Mouse (Mus musculus) adrenal gland (tissue): ENCODE measurements around the gene Wdr86.
"Not testable (repeated sequence)": the region's sequence is repeated elsewhere in the genome, so short reads cannot be mapped to it uniquely, and the experiment has no call there.

ENCODE experiments used
- intact Hi-C: fragments of 180-260 bp; cut with DNase I; formaldehyde crosslinking; loops from one replicate; pipeline ENCODE4 v1.15.1; 2025
- long read RNA-seq, 2 experiments: library from polyadenylated mRNA; unstranded; transcript quantifications; one replicate each; pipeline ENCODE4 v2.0.0; 2020; ENCODE audit warnings: borderline replicate concordance in 1 of 2; ENCODE audit not compliant: insufficient replicate concordance in 1 of 2

Gene Wdr86
- long read RNA-seq, experiment 1, result 0 reads
- long read RNA-seq, experiment 2, partial matches to known transcripts, result 0 of 1 reads
- long read RNA-seq, experiment 2, other reads (novel, unspliced or antisense), result 0 of 1 reads

GRCm38 (mm10) chr5:24730488-24730871 is at the start of gene Wdr86:
Gene Wdr86, minus strand, starts transcription at chr5:24730727.
- intact Hi-C loops, result no loop called here

- intact Hi-C loops, result loop anchor here (2.0 kb wide), 1 partner anchor 105 kb away; no protein-coding TSS in a partner anchor
Observed at GRCm38 (mm10) chr5:24779881-24780512, 49.5 kb upstream of the Wdr86 start.

GRCm38 (mm10) chr5:24779321-24779720 is 48.8 kb upstream of the Wdr86 start:
- intact Hi-C loops, result no loop called here

- intact Hi-C loops, result no loop called here
Observed at GRCm38 (mm10) chr5:24778843-24779140, 48.3 kb upstream of the Wdr86 start.

- intact Hi-C loops, result no loop called here
Observed at GRCm38 (mm10) chr5:24778082-24778842, 47.7 kb upstream of the Wdr86 start.

- intact Hi-C loops, result no loop called here
Observed at GRCm38 (mm10) chr5:24776681-24777080, 46.2 kb upstream of the Wdr86 start.

- intact Hi-C loops, result not testable (repeated sequence)
Observed at GRCm38 (mm10) chr5:24774549-24774948, 44.0 kb upstream of the Wdr86 start.

GRCm38 (mm10) chr5:24757816-24758215 is 27.3 kb upstream of the Wdr86 start, which contains the start of gene Crygn:
Gene Crygn, minus strand, starts transcription at chr5:24758008.
- intact Hi-C loops, result no loop called here

- intact Hi-C loops, result no loop called here
Observed at GRCm38 (mm10) chr5:24756931-24757330, 26.4 kb upstream of the Wdr86 start.

GRCm38 (mm10) chr5:24752175-24752498 is 21.6 kb upstream of the Wdr86 start:
- intact Hi-C loops, result no loop called here

- intact Hi-C loops, result no loop called here
Observed at GRCm38 (mm10) chr5:24751305-24752174, 21.0 kb upstream of the Wdr86 start.

GRCm38 (mm10) chr5:24750321-24751304 is 20.1 kb upstream of the Wdr86 start:
- intact Hi-C loops, result loop anchor here (1.0 kb wide), 1 partner anchor 76 kb away; no protein-coding TSS in a partner anchor

- intact Hi-C loops, result loop anchor here (1.0 kb wide), 1 partner anchor 75 kb away; no protein-coding TSS in a partner anchor
Observed at GRCm38 (mm10) chr5:24749731-24750130, 19.2 kb upstream of the Wdr86 start.

GRCm38 (mm10) chr5:24747533-24747932 is 17.0 kb upstream of the Wdr86 start:
- intact Hi-C loops, result no loop called here

GRCm38 (mm10) chr5:24743956-24744355 is 13.4 kb upstream of the Wdr86 start:
- intact Hi-C loops, result no loop called here

- intact Hi-C loops, result no loop called here
Observed at GRCm38 (mm10) chr5:24741172-24741885, 10.8 kb upstream of the Wdr86 start.

GRCm38 (mm10) chr5:24739141-24739753 is 8.7 kb upstream of the Wdr86 start:
- intact Hi-C loops, result no loop called here

- intact Hi-C loops, result no loop called here
Observed at GRCm38 (mm10) chr5:24738517-24738916, 8.0 kb upstream of the Wdr86 start.

GRCm38 (mm10) chr5:24737595-24737994 is 7.1 kb upstream of the Wdr86 start:
- intact Hi-C loops, result no loop called here
